ENCODE assay signal across 9 mouse cellular contexts in genomic region chr6:81817050-81817827, GRCm38 (mm10).
A peak's percentile ranks its signal among the peaks of the same experiment; 100 is the strongest.
DNase-seq lines count a peak whose midpoint lies in the region; ATAC-seq and TF ChIP-seq lines count a peak whose summit lies in the region.
"Had no signal": no experiment of that assay in that cellular context is flagged by ENCODE, and none has a peak within 500 bp of the region (broad histone marks: within the 10 kb centered on the region; RNA-seq: fewer than 3 reads in every experiment).

No protein-coding gene starts in this region.

- TF ChIP-seq POLR2A in brain, embryonic 14.5 days (IDR thresholded peaks at IDR 0.05; ENCODE audit: borderline replicate concordance, extremely low read depth, insufficient read depth, insufficient read length, poor library complexity, severe bottlenecking), result no peak
- TF ChIP-seq POLR2A in lung, adult 2 months (IDR thresholded peaks at IDR 0.05; ENCODE audit: borderline replicate concordance, extremely low read depth, low read depth, low read length), result no peak

- H3K4me2 ChIP-seq in liver, embryonic 11.5 days, result no peak overlapping the region
- no peak overlapping the region for H3K4me2 ChIP-seq in forebrain, embryonic 11.5 days (ENCODE audit: low read depth, low read length, severe bottlenecking)
- H3K4me2 ChIP-seq: embryonic facial prominence, embryonic 12.5 days had no signal

- 66% methylated on average over 9 of the region's 9 CpGs for WGBS in liver, embryonic 11.5 days
- WGBS in forebrain, embryonic 11.5 days, result 75% methylated on average over 9 of the region's 9 CpGs
- WGBS in lung, adult 2 months, result 72% methylated on average over 9 of the region's 9 CpGs

- H3K4me3 ChIP-seq in liver, embryonic 11.5 days (ENCODE audit: low read depth, low read length), result no peak overlapping the region
- no peak overlapping the region for H3K4me3 ChIP-seq in forebrain, embryonic 11.5 days (ENCODE audit: low read depth, low read length)
- no peak overlapping the region for H3K4me3 ChIP-seq in lung, adult 2 months (replicated peaks; ENCODE audit: extremely low read depth, low read depth, low read length)
- H3K4me3 ChIP-seq: embryonic facial prominence, embryonic 12.5 days had no signal

- H3K27ac ChIP-seq in liver, embryonic 11.5 days (ENCODE audit: low read depth, low read length), result no peak overlapping the region
- H3K27ac ChIP-seq in forebrain, embryonic 11.5 days (ENCODE audit: low read depth, low read length), result no peak overlapping the region
- H3K27ac ChIP-seq: embryonic facial prominence, embryonic 12.5 days had no signal

- H3K27me3 ChIP-seq in liver, embryonic 11.5 days (replicated peaks; ENCODE audit: control insufficient read depth, insufficient read depth, low read length), result no peaks in the 10 kb centered on the region
- no peaks in the 10 kb centered on the region for H3K27me3 ChIP-seq in forebrain, embryonic 11.5 days (ENCODE audit: control insufficient read depth, insufficient read depth, low read length)
- H3K27me3 ChIP-seq: embryonic facial prominence, embryonic 12.5 days had no signal

- no peaks in the 10 kb centered on the region for H3K36me3 ChIP-seq in liver, embryonic 11.5 days (ENCODE audit: control insufficient read depth, insufficient read depth, low read length)
- no peaks in the 10 kb centered on the region for H3K36me3 ChIP-seq in forebrain, embryonic 11.5 days (ENCODE audit: control insufficient read depth, insufficient read depth, low read length)
- H3K36me3 ChIP-seq: embryonic facial prominence, embryonic 12.5 days had no signal

- no peak for ATAC-seq in liver, embryonic 11.5 days (replicated peaks; ENCODE audit: low FRiP score)
- peak; percentile 75 for ATAC-seq in forebrain, embryonic 11.5 days (replicated peaks; ENCODE audit: low FRiP score)

- H3K9ac ChIP-seq in liver, embryonic 11.5 days (ENCODE audit: low read depth, low read length), result no peak overlapping the region
- H3K9ac ChIP-seq in forebrain, embryonic 11.5 days (ENCODE audit: low read length), result no peak overlapping the region
- H3K9ac ChIP-seq: embryonic facial prominence, embryonic 12.5 days had no signal

- H3K9me3 ChIP-seq in liver, embryonic 11.5 days (ENCODE audit: control insufficient read depth, low read length), result no peaks in the 10 kb centered on the region
- no peaks in the 10 kb centered on the region for H3K9me3 ChIP-seq in forebrain, embryonic 11.5 days (ENCODE audit: control insufficient read depth, low read length)
- H3K9me3 ChIP-seq: embryonic facial prominence, embryonic 12.5 days had no signal

- TF ChIP-seq CTCF in brain, embryonic 14.5 days (IDR thresholded peaks at IDR 0.05; ENCODE audit: borderline replicate concordance, extremely low read depth, insufficient read depth, insufficient read length), result peak; percentile 77; the same call in 1 of the 2 replicates
- no peak for TF ChIP-seq CTCF in lung, adult 2 months (IDR thresholded peaks at IDR 0.05; ENCODE audit: insufficient read depth, low read length)

- peak; percentile 36 for DNase-seq in liver, embryonic 11.5 days (ENCODE audit: low spot score)
- DNase-seq in liver, result no peak
- DNase-seq in brain, embryonic 14.5 days (ENCODE audit: low read depth), result peak; percentile 93
- DNase-seq in forebrain, embryonic 11.5 days (ENCODE audit: low spot score), result peak; percentile 75
- peak; percentile 58 for DNase-seq in kidney, postnatal 10 days
- DNase-seq in lung, adult 2 months, result peak; percentile 26
- DNase-seq in right cerebral cortex, adult 18-20 months, result peak; percentile 77
- no peak for DNase-seq in ovary, adult 18-20 months (ENCODE audit: low spot score)

- H3K4me1 ChIP-seq in liver, embryonic 11.5 days (replicated peaks; ENCODE audit: control insufficient read depth, insufficient read depth, low read length), result no peaks in the 10 kb centered on the region
- H3K4me1 ChIP-seq in forebrain, embryonic 11.5 days (replicated peaks; ENCODE audit: control insufficient read depth, insufficient read depth, low read length), result no peaks in the 10 kb centered on the region
- H3K4me1 ChIP-seq in lung, adult 2 months (ENCODE audit: control insufficient read depth, insufficient read depth, low read length), result no peaks in the 10 kb centered on the region
- H3K4me1 ChIP-seq: embryonic facial prominence, embryonic 12.5 days had no signal

Comparison
In these comparisons a context has a peak if more than half of its experiments do, and no peak if none do; other contexts are left out.
1. DNase-seq: peak in liver, embryonic 11.5 days (single experiment), brain, embryonic 14.5 days (single experiment), forebrain, embryonic 11.5 days (single experiment), kidney, postnatal 10 days (single experiment), lung, adult 2 months (single experiment) and right cerebral cortex, adult 18-20 months (single experiment); none in liver (single experiment) and ovary, adult 18-20 months (single experiment).